Mouse (Mus musculus): Measurements from ENCODE around the gene Rps15. TPM values are rescaled to one million over a fixed set of nuclear protein-coding genes. Genes with fewer than 3 reads are reported as not detected.

Rps15 gene
- polyA plus RNA-seq, 1 experiment from 2014 or later, result 538 TPM

GRCm38 (mm10) chr10:80270734-80271181 lies 21.5 kb upstream of the Rps15 start:
- WGBS, result 67% methylated on average over 6 of the region's 6 CpGs
- H3K4me2 ChIP-seq (ENCODE audit: low read length), result no peak overlapping the region
- H3K9ac ChIP-seq (replicated peaks; ENCODE audit: low read depth, low read length), result peak overlapping the region; percentile 25; the same call in 1 of the 2 replicates
- no peak for ATAC-seq
- H3K9me3 ChIP-seq (ENCODE audit: control insufficient read depth, low read length), result no peaks in the 10 kb centered on the region
- H3K27ac ChIP-seq (ENCODE audit: low read length), result no peak overlapping the region
- peaks cover 52% of the 10 kb centered on the region for H3K4me1 ChIP-seq (replicated peaks; ENCODE audit: control insufficient read depth, insufficient read depth, low read length)
- H3K27me3 ChIP-seq (replicated peaks; ENCODE audit: control insufficient read depth, insufficient read depth, low read length), result no peaks in the 10 kb centered on the region
- peaks cover 4% of the 10 kb centered on the region; the same call in 1 of the 2 replicates for H3K36me3 ChIP-seq (ENCODE audit: control insufficient read depth, insufficient read depth)
- H3K4me3 ChIP-seq (replicated peaks; ENCODE audit: low read length), result no peak overlapping the region

GRCm38 (mm10) chr10:80271186-80271843 lies 20.9 kb upstream of the Rps15 start:
- no peak overlapping the region for H3K27ac ChIP-seq (ENCODE audit: low read length)
- no peak for ATAC-seq
- H3K9me3 ChIP-seq (ENCODE audit: control insufficient read depth, low read length), result no peaks in the 10 kb centered on the region
- H3K36me3 ChIP-seq (ENCODE audit: control insufficient read depth, insufficient read depth), result peaks cover 8% of the 10 kb centered on the region; the same call in 1 of the 2 replicates
- no peak overlapping the region for H3K4me3 ChIP-seq (replicated peaks; ENCODE audit: low read length)
- no peak overlapping the region for H3K4me2 ChIP-seq (ENCODE audit: low read length)
- 86% methylated on average over 5 of the region's 5 CpGs for WGBS
- H3K4me1 ChIP-seq (replicated peaks; ENCODE audit: control insufficient read depth, insufficient read depth, low read length), result peaks cover 46% of the 10 kb centered on the region
- peak overlapping the region; percentile 25; the same call in 1 of the 2 replicates for H3K9ac ChIP-seq (replicated peaks; ENCODE audit: low read depth, low read length)
- H3K27me3 ChIP-seq (replicated peaks; ENCODE audit: control insufficient read depth, insufficient read depth, low read length), result no peaks in the 10 kb centered on the region

GRCm38 (mm10) chr10:80271870-80272585 lies 20.2 kb upstream of the Rps15 start:
- Histone ChIP-seq H3K9ac (replicated peaks; ENCODE audit: low read depth, low read length) (no peak overlapping the region), H3K4me3 (replicated peaks; ENCODE audit: low read length) (no peak overlapping the region), H3K4me1 (replicated peaks; ENCODE audit: control insufficient read depth, insufficient read depth, low read length) (peaks cover 39% of the 10 kb centered on the region), H3K27me3 (replicated peaks; ENCODE audit: control insufficient read depth, insufficient read depth, low read length) (no peaks in the 10 kb centered on the region), H3K36me3 (ENCODE audit: control insufficient read depth, insufficient read depth) (peaks cover 8% of the 10 kb centered on the region; the same call in 1 of the 2 replicates), H3K9me3 (ENCODE audit: control insufficient read depth, low read length) (no peaks in the 10 kb centered on the region), H3K4me2 (ENCODE audit: low read length) (no peak overlapping the region), H3K27ac (ENCODE audit: low read length) (no peak overlapping the region)
- 85% methylated on average over 8 of the region's 8 CpGs for WGBS
- no peak for ATAC-seq

GRCm38 (mm10) chr10:80273847-80274246 lies 18.4 kb upstream of the Rps15 start:
- H3K27ac ChIP-seq (ENCODE audit: low read length), result no peak overlapping the region
- peaks cover 23% of the 10 kb centered on the region for H3K4me1 ChIP-seq (replicated peaks; ENCODE audit: control insufficient read depth, insufficient read depth, low read length)
- H3K9me3 ChIP-seq (ENCODE audit: control insufficient read depth, low read length), result no peaks in the 10 kb centered on the region
- H3K4me3 ChIP-seq (replicated peaks; ENCODE audit: low read length), result no peak overlapping the region
- H3K36me3 ChIP-seq (ENCODE audit: control insufficient read depth, insufficient read depth), result peaks cover 26% of the 10 kb centered on the region
- H3K27me3 ChIP-seq (replicated peaks; ENCODE audit: control insufficient read depth, insufficient read depth, low read length), result no peaks in the 10 kb centered on the region
- no peak overlapping the region for H3K9ac ChIP-seq (replicated peaks; ENCODE audit: low read depth, low read length)
- ATAC-seq, result no peak
- WGBS, result 97% methylated on average over 3 of the region's 3 CpGs
- H3K4me2 ChIP-seq (ENCODE audit: low read length), result no peak overlapping the region

GRCm38 (mm10) chr10:80276238-80276637 lies 16.0 kb upstream of the Rps15 start:
- 91% methylated on average over 4 of the region's 5 CpGs for WGBS
- peaks cover 40% of the 10 kb centered on the region for H3K36me3 ChIP-seq (ENCODE audit: control insufficient read depth, insufficient read depth)
- ATAC-seq, result no peak

GRCm38 (mm10) chr10:80278390-80278789 lies 13.9 kb upstream of the Rps15 start:
- no peak for ATAC-seq
- Histone ChIP-seq H3K27ac (ENCODE audit: low read length) (no peak overlapping the region), H3K27me3 (replicated peaks; ENCODE audit: control insufficient read depth, insufficient read depth, low read length) (no peaks in the 10 kb centered on the region), H3K9ac (replicated peaks; ENCODE audit: low read depth, low read length) (no peak overlapping the region), H3K4me2 (ENCODE audit: low read length) (no peak overlapping the region), H3K36me3 (ENCODE audit: control insufficient read depth, insufficient read depth) (peaks cover 46% of the 10 kb centered on the region), H3K9me3 (ENCODE audit: control insufficient read depth, low read length) (no peaks in the 10 kb centered on the region), H3K4me3 (replicated peaks; ENCODE audit: low read length) (no peak overlapping the region), H3K4me1 (replicated peaks; ENCODE audit: control insufficient read depth, insufficient read depth, low read length) (no peaks in the 10 kb centered on the region)
- WGBS, result 93% methylated on average over 9 of the region's 9 CpGs

More at GRCm38 (mm10) chr10:80276238-80276637, 16.0 kb upstream of the Rps15 start:
- no peak overlapping the region for H3K27ac ChIP-seq (ENCODE audit: low read length)
- H3K4me1 ChIP-seq (replicated peaks; ENCODE audit: control insufficient read depth, insufficient read depth, low read length), result peaks cover 3% of the 10 kb centered on the region
- H3K4me2 ChIP-seq (ENCODE audit: low read length), result no peak overlapping the region
- H3K9ac ChIP-seq (replicated peaks; ENCODE audit: low read depth, low read length), result no peak overlapping the region
- H3K27me3 ChIP-seq (replicated peaks; ENCODE audit: control insufficient read depth, insufficient read depth, low read length), result no peaks in the 10 kb centered on the region
- no peaks in the 10 kb centered on the region for H3K9me3 ChIP-seq (ENCODE audit: control insufficient read depth, low read length)
- no peak overlapping the region for H3K4me3 ChIP-seq (replicated peaks; ENCODE audit: low read length)

- Histone ChIP-seq H3K36me3 (ENCODE audit: control insufficient read depth, insufficient read depth) (peaks cover 51% of the 10 kb centered on the region), H3K9ac (replicated peaks; ENCODE audit: low read depth, low read length) (no peak overlapping the region), H3K4me1 (replicated peaks; ENCODE audit: control insufficient read depth, insufficient read depth, low read length) (no peaks in the 10 kb centered on the region), H3K27ac (ENCODE audit: low read length) (no peak overlapping the region), H3K4me2 (ENCODE audit: low read length) (no peak overlapping the region), H3K27me3 (replicated peaks; ENCODE audit: control insufficient read depth, insufficient read depth, low read length) (no peaks in the 10 kb centered on the region), H3K4me3 (replicated peaks; ENCODE audit: low read length) (no peak overlapping the region), H3K9me3 (ENCODE audit: control insufficient read depth, low read length) (no peaks in the 10 kb centered on the region)
- ATAC-seq, result no peak
- 91% methylated on average over 12 of the region's 12 CpGs for WGBS
These were observed 13.0 kb upstream of the Rps15 start for GRCm38 (mm10) chr10:80279273-80279672.

- Histone ChIP-seq H3K36me3 (ENCODE audit: control insufficient read depth, insufficient read depth) (peaks cover 54% of the 10 kb centered on the region), H3K4me3 (replicated peaks; ENCODE audit: low read length) (no peak overlapping the region), H3K4me2 (ENCODE audit: low read length) (no peak overlapping the region), H3K9me3 (ENCODE audit: control insufficient read depth, low read length) (no peaks in the 10 kb centered on the region), H3K4me1 (replicated peaks; ENCODE audit: control insufficient read depth, insufficient read depth, low read length) (no peaks in the 10 kb centered on the region), H3K9ac (replicated peaks; ENCODE audit: low read depth, low read length) (no peak overlapping the region), H3K27ac (ENCODE audit: low read length) (no peak overlapping the region), H3K27me3 (replicated peaks; ENCODE audit: control insufficient read depth, insufficient read depth, low read length) (no peaks in the 10 kb centered on the region)
- 81% methylated on average over 7 of the region's 7 CpGs for WGBS
- no peak for ATAC-seq
These were observed 10.9 kb upstream of the Rps15 start for GRCm38 (mm10) chr10:80281304-80281703.

GRCm38 (mm10) chr10:80281921-80282371 lies 10.3 kb upstream of the Rps15 start:
- Histone ChIP-seq H3K9me3 (ENCODE audit: control insufficient read depth, low read length) (no peaks in the 10 kb centered on the region), H3K4me2 (ENCODE audit: low read length) (no peak overlapping the region), H3K4me3 (replicated peaks; ENCODE audit: low read length) (no peak overlapping the region), H3K4me1 (replicated peaks; ENCODE audit: control insufficient read depth, insufficient read depth, low read length) (no peaks in the 10 kb centered on the region), H3K27me3 (replicated peaks; ENCODE audit: control insufficient read depth, insufficient read depth, low read length) (no peaks in the 10 kb centered on the region), H3K27ac (ENCODE audit: low read length) (no peak overlapping the region), H3K36me3 (ENCODE audit: control insufficient read depth, insufficient read depth) (peaks cover 57% of the 10 kb centered on the region), H3K9ac (replicated peaks; ENCODE audit: low read depth, low read length) (no peak overlapping the region)
- WGBS, result 74% methylated on average over 8 of the region's 8 CpGs
- no peak; the same call in 1 of the 2 replicates for ATAC-seq
